Mouse (Mus musculus) liver, postnatal 0 days (tissue): ENCODE results near the gene Acot13. TPM values are rescaled to one million over a fixed set of nuclear protein-coding genes. Genes with fewer than 3 reads are reported as not detected.
A peak's percentile ranks its signal among the peaks of the same experiment; 100 is the strongest.

Experiments
- ATAC-seq: fragments of 200-750 bp; cut with Nextera tagmentation; 2 replicates; pipeline ENCODE4 v1.8.0; 2017; ENCODE audit warnings: mild to moderate bottlenecking, moderate library complexity
- DNase-seq: peaks from one replicate; pipeline ENCODE4 v3.0.0-alpha.2; 2016
- H3K27ac ChIP-seq: fragments of 300-500 bp; sonication (generic); 2 replicates; pipeline ENCODE4 v1.5.1; 2014; ENCODE audit warnings: antibody characterized with exemption, moderate library complexity, mild to moderate bottlenecking, low read depth
- H3K27me3 ChIP-seq: fragments of 300-500 bp; sonication (generic); 2 replicates; pipeline ENCODE4 v1.6.1; 2014; ENCODE audit warnings: low read length, control low read depth, mixed read lengths; ENCODE audit not compliant: insufficient read depth
- H3K36me3 ChIP-seq: fragments of 300-500 bp; sonication (generic); replicated peaks from 2 replicates; pipeline ENCODE4 v1.6.1; 2014; ENCODE audit warnings: mild to moderate bottlenecking, control low read depth, low read length, moderate library complexity, mixed read lengths; ENCODE audit not compliant: insufficient read depth
- H3K4me1 ChIP-seq: fragments of 300-500 bp; sonication (generic); 2 replicates; pipeline ENCODE4 v1.6.1; 2014; ENCODE audit warnings: antibody characterized with exemption, mild to moderate bottlenecking, control low read depth; ENCODE audit not compliant: insufficient read depth
- H3K4me2 ChIP-seq: fragments of 300-500 bp; sonication (generic); 2 replicates; pipeline ENCODE4 v1.6.1; 2014; ENCODE audit warnings: low read depth, mild to moderate bottlenecking, low read length, moderate library complexity, mixed read lengths
- H3K4me3 ChIP-seq: fragments of 300-500 bp; sonication (generic); 2 replicates; pipeline ENCODE4 v1.5.1; 2014; ENCODE audit warnings: low read depth, low read length
- H3K9ac ChIP-seq: fragments of 300-500 bp; sonication (generic); replicated peaks from 2 replicates; pipeline ENCODE4 v1.6.1; 2014; ENCODE audit warnings: mild to moderate bottlenecking, moderate library complexity
- H3K9me3 ChIP-seq: fragments of 300-500 bp; sonication (generic); 2 replicates; pipeline ENCODE4 v1.6.1; 2016; ENCODE audit warnings: mild to moderate bottlenecking, control low read depth, low read length, mixed read lengths
- CTCF ChIP-seq: sonication (generic); IDR thresholded peaks from 2 replicates; pipeline ENCODE4 v1.5.1; 2016; ENCODE audit warnings: antibody characterized with exemption, low read depth
- EP300 ChIP-seq: IDR thresholded peaks from 2 replicates; pipeline ENCODE4 v1.6.1; 2016; ENCODE audit warnings: antibody characterized with exemption, low read depth, mild to moderate bottlenecking
- WGBS: fragments of 180-500 bp; shearing (Covaris S2); extraction: QIAGEN DNeasy Blood & Tissue Kit; methylation state at CpG from one replicate; pipeline ENCODE4 v1.1.7; 2014; ENCODE audit not compliant: insufficient replicate concordance; 5-methylcytosine and 5-hydroxymethylcytosine counted together
- polyA plus RNA-seq: library from polyadenylated mRNA; unstranded; fragments of >200 nt; fragmentation: Nextera tagmentation; extraction: Ambion mirVana; gene quantifications from 2 replicates; pipeline ENCODE4 v1.2.1, GENCODE M21; 2015

The Acot13 gene
- polyA plus RNA-seq, 1 experiment from 2014 or later, result 101 TPM

- H3K9me3 ChIP-seq, result no peaks in the 10 kb centered on the region
- 10% methylated on average over 2 of the region's 2 CpGs for WGBS
- peaks cover 18% of the 10 kb centered on the region for H3K4me1 ChIP-seq
- H3K9ac ChIP-seq, result peak overlapping the region; percentile 97
- peaks cover 32% of the 10 kb centered on the region for H3K36me3 ChIP-seq
- H3K27ac ChIP-seq, result 0 out of 2 replicates have a peak overlapping the region, but pooled peaks have one; percentile 19
- TF ChIP-seq CTCF, result no peak
- TF ChIP-seq EP300, result no peak
- ATAC-seq, result no peak
- DNase-seq, result no peak
- H3K27me3 ChIP-seq, result no peaks in the 10 kb centered on the region
- H3K4me3 ChIP-seq, result peak overlapping the region; percentile 88
- peak overlapping the region; percentile 87 for H3K4me2 ChIP-seq
These were observed 28.1 kb downstream of the Acot13 start for GRCm38 (mm10) chr13:24803196-24803595.

GRCm38 (mm10) chr13:24802131-24802691, 29.1 kb downstream of the Acot13 start:
- H3K4me1 ChIP-seq, result peaks cover 18% of the 10 kb centered on the region
- peak overlapping the region; percentile 99 for H3K27ac ChIP-seq
- DNase-seq, result peak; percentile 64
- peak overlapping the region; percentile 87 for H3K4me2 ChIP-seq
- H3K9me3 ChIP-seq, result no peaks in the 10 kb centered on the region
- no peaks in the 10 kb centered on the region for H3K27me3 ChIP-seq
- H3K36me3 ChIP-seq, result peaks cover 22% of the 10 kb centered on the region
- H3K9ac ChIP-seq, result peak overlapping the region; percentile 97
- TF ChIP-seq EP300, result no peak
- no peak for TF ChIP-seq CTCF
- WGBS, result under 1% methylated on average over 26 of the region's 26 CpGs
- ATAC-seq, result no peak
- H3K4me3 ChIP-seq, result peak overlapping the region; percentile 88

GRCm38 (mm10) chr13:24801308-24801921, 29.9 kb downstream of the Acot13 start, which contains the start of gene BC005537:
Gene BC005537, plus strand, starts transcription at chr13:24801657.
- Histone ChIP-seq H3K27ac (peak within 1 kb of the TSS; percentile 99), H3K4me3 (peak within 1 kb of the TSS; percentile 88), H3K27me3 (no peaks in the 10 kb centered on the region), H3K4me2 (peak within 1 kb of the TSS; percentile 87), H3K36me3 (peaks cover 16% of the 10 kb centered on the region), H3K9me3 (no peaks in the 10 kb centered on the region), H3K9ac (peak within 1 kb of the TSS; percentile 97), H3K4me1 (peaks cover 18% of the 10 kb centered on the region)
- DNase-seq (peak; percentile 76), ATAC-seq (peak; percentile 49)
- TF ChIP-seq EP300 (no peak), CTCF (no peak; the same call in 1 of the 2 replicates)
- 1% methylated on average over 63 of the region's 74 CpGs for WGBS

- WGBS, result under 1% methylated on average over 42 of the region's 42 CpGs
- peak overlapping the region; percentile 99 for H3K27ac ChIP-seq
- no peaks in the 10 kb centered on the region for H3K27me3 ChIP-seq
- H3K9ac ChIP-seq, result peak overlapping the region; percentile 97
- TF ChIP-seq EP300, result peak; percentile 85; the same call in 1 of the 2 replicates
- peak; percentile 25; the same call in 1 of the 2 replicates for TF ChIP-seq CTCF
- no peaks in the 10 kb centered on the region for H3K9me3 ChIP-seq
- peaks cover 18% of the 10 kb centered on the region for H3K4me1 ChIP-seq
- H3K4me3 ChIP-seq, result peak overlapping the region; percentile 88
- peak; percentile 95 for ATAC-seq
- peak overlapping the region; percentile 87 for H3K4me2 ChIP-seq
- peak; percentile 99 for DNase-seq
- H3K36me3 ChIP-seq, result peaks cover 11% of the 10 kb centered on the region
These were observed 30.5 kb downstream of the Acot13 start for GRCm38 (mm10) chr13:24800674-24801307.

- WGBS, result 1% methylated on average over 31 of the region's 31 CpGs
These were observed 31.2 kb downstream of the Acot13 start for GRCm38 (mm10) chr13:24799925-24800673.

More at GRCm38 (mm10) chr13:24799925-24800673, 31.2 kb downstream of the Acot13 start:
- TF ChIP-seq EP300 (no peak), CTCF (no peak)
- H3K9me3 ChIP-seq, result no peaks in the 10 kb centered on the region
- DNase-seq, result peak; percentile 53
- H3K4me2 ChIP-seq, result peak overlapping the region; percentile 78
- peak overlapping the region; percentile 89 for H3K27ac ChIP-seq
- H3K9ac ChIP-seq, result peak overlapping the region; percentile 74
- no peaks in the 10 kb centered on the region for H3K27me3 ChIP-seq
- peaks cover 14% of the 10 kb centered on the region for H3K4me1 ChIP-seq
- peak overlapping the region; percentile 88 for H3K4me3 ChIP-seq
- peaks cover 4% of the 10 kb centered on the region for H3K36me3 ChIP-seq
- ATAC-seq, result peak; percentile 3; the same call in 1 of the 2 replicates
